Mouse (Mus musculus) hindbrain, embryonic 13.5 days (tissue): ENCODE results near the gene Gdf1. TPM values are rescaled to one million over a fixed set of nuclear protein-coding genes. Genes with fewer than 3 reads are reported as not detected.

Source experiments
- ATAC-seq: fragments of 200-750 bp; cut with Nextera tagmentation; 2 replicates; pipeline ENCODE4 v1.8.0; 2017; ENCODE audit warnings: moderate TSS enrichment; ENCODE audit not compliant: low FRiP score
- H3K27ac ChIP-seq: fragments of 300-500 bp; sonication (generic); 2 replicates; pipeline ENCODE4 v1.5.1; 2015; ENCODE audit warnings: inconsistent platforms, mild to moderate bottlenecking, moderate library complexity
- H3K27me3 ChIP-seq: fragments of 300-500 bp; sonication (generic); 2 replicates; pipeline ENCODE4 v1.6.1; 2015; ENCODE audit warnings: mild to moderate bottlenecking, inconsistent platforms
- H3K36me3 ChIP-seq: fragments of 300-500 bp; sonication (generic); 2 replicates; pipeline ENCODE4 v1.6.1; 2015; ENCODE audit warnings: mild to moderate bottlenecking, inconsistent platforms
- H3K4me1 ChIP-seq: fragments of 300-500 bp; sonication (generic); replicated peaks from 2 replicates; pipeline ENCODE4 v1.6.1; 2015; ENCODE audit warnings: inconsistent platforms
- H3K4me2 ChIP-seq: fragments of 300-500 bp; sonication (generic); 2 replicates; pipeline ENCODE4 v1.6.1; 2015; ENCODE audit warnings: inconsistent platforms, mild to moderate bottlenecking, moderate library complexity
- H3K4me3 ChIP-seq: fragments of 300-500 bp; sonication (generic); 2 replicates; pipeline ENCODE4 v1.5.1; 2015; ENCODE audit warnings: mild to moderate bottlenecking, inconsistent platforms
- H3K9ac ChIP-seq: fragments of 300-500 bp; sonication (generic); 2 replicates; pipeline ENCODE4 v1.6.1; 2015; ENCODE audit warnings: mild to moderate bottlenecking, inconsistent platforms
- H3K9me3 ChIP-seq: fragments of 300-500 bp; sonication (generic); 2 replicates; pipeline ENCODE4 v1.6.1; 2016; ENCODE audit warnings: inconsistent platforms
- WGBS: fragments of 180-500 bp; shearing (Covaris S2); methylation state at CpG from one replicate; pipeline ENCODE4 v1.1.7; 2015; 5-methylcytosine and 5-hydroxymethylcytosine counted together
- polyA plus RNA-seq: library from polyadenylated mRNA; unstranded; fragments of >200 nt; fragmentation: Nextera tagmentation; extraction: Ambion mirVana; gene quantifications from 2 replicates; pipeline ENCODE4 v1.2.1, GENCODE M21; 2015

The Gdf1 gene
- polyA plus RNA-seq, 1 experiment from 2014 or later: 2.6 TPM

GRCm38 (mm10) chr8:70309311-70309710 is 20.3 kb upstream of the Gdf1 start:
- H3K27ac ChIP-seq: no peak overlapping the region
- WGBS: 33% methylated on average over 2 of the region's 2 CpGs
- peaks cover 9% of the 10 kb centered on the region for H3K4me1 ChIP-seq
- no peaks in the 10 kb centered on the region for H3K9me3 ChIP-seq
- H3K4me3 ChIP-seq: no peak overlapping the region
- H3K36me3 ChIP-seq: peaks cover 88% of the 10 kb centered on the region
- ATAC-seq: no peak
- no peak overlapping the region for H3K9ac ChIP-seq
- no peaks in the 10 kb centered on the region for H3K27me3 ChIP-seq
- H3K4me2 ChIP-seq: no peak overlapping the region

DNA sequence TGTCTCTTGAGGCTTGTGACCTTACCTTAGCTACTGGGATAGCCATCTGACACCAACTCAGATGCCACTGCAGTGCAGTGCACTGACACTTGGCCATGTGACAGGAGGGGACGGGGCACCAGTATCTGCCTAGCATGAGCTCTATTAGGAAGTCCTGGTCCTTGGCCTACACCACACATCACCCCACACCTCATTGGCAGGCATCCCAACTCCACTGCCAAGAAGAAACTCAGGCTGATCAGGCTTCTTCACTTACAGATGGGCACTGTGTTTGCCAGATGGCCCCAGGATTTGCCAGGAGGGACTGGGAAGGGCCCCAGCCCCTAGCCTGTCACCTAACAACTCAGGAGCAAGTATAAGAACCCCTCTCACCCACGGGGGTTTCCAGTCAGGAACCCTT is 16.2 kb upstream of the Gdf1 start:
- Histone ChIP-seq H3K27ac (no peak overlapping the region), H3K36me3 (peaks cover 52% of the 10 kb centered on the region), H3K4me1 (peaks cover 36% of the 10 kb centered on the region), H3K9me3 (no peaks in the 10 kb centered on the region), H3K27me3 (no peaks in the 10 kb centered on the region), H3K9ac (no peak overlapping the region), H3K4me3 (no peak overlapping the region), H3K4me2 (no peak overlapping the region)
- WGBS: 95% methylated on average over 2 of the region's 2 CpGs
- no peak for ATAC-seq

DNA sequence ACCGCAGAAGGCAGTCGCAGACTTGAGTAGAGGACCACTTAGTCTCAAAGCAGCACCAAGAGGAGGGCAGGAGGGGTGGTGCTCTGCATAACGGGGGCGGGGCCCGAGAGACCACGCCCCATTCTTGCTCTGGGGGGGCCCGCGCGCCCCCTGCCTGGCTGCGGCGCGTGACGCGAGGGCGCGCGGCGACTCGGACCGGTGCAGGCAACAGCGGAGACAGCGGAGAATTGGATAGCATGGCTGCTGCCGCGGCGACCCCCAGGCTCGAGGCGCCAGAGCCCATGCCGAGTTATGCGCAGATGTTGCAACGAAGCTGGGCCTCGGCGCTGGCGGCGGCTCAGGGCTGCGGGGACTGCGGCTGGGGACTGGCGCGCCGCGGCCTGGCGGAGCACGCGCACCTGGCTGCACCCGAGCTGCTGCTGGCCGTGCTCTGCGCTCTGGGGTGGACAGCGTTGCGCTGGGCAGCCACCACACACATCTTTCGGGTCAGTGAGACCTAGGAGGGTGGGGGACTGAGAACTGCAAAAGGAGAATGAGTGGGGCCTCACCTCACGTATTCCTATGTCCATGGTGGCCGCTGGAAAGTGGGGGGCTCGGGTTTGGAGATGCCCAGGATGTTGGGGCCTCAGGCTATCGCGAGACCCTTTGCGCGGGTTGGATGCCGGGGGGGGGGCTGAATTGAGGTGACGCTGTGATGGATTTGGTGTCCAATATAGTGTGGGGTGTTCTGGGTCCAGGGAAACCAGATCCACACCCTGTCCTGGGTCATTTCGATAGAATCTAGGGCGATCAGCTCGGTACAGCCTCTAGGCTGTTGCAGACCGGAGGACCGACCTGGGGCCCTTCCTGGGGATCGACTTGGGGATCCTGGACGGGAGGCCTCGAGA is 13.8 kb upstream of the Gdf1 start, which contains the start of gene Cers1:
Gene Cers1 (plus strand): TSS at position 152 of the 887 bp plus-strand sequence.
- Histone ChIP-seq H3K27me3 (no peaks in the 10 kb centered on the region), H3K4me1 (peaks cover 39% of the 10 kb centered on the region), H3K9ac (peak within 1 kb of the TSS; percentile 89), H3K4me3 (peak within 1 kb of the TSS; percentile 67), H3K27ac (peak within 1 kb of the TSS; percentile 95), H3K36me3 (peaks cover 53% of the 10 kb centered on the region), H3K9me3 (no peaks in the 10 kb centered on the region), H3K4me2 (peak within 1 kb of the TSS; percentile 88)
- peak; percentile 58 for ATAC-seq
- WGBS: 1% methylated on average over 46 of the region's 66 CpGs

DNA sequence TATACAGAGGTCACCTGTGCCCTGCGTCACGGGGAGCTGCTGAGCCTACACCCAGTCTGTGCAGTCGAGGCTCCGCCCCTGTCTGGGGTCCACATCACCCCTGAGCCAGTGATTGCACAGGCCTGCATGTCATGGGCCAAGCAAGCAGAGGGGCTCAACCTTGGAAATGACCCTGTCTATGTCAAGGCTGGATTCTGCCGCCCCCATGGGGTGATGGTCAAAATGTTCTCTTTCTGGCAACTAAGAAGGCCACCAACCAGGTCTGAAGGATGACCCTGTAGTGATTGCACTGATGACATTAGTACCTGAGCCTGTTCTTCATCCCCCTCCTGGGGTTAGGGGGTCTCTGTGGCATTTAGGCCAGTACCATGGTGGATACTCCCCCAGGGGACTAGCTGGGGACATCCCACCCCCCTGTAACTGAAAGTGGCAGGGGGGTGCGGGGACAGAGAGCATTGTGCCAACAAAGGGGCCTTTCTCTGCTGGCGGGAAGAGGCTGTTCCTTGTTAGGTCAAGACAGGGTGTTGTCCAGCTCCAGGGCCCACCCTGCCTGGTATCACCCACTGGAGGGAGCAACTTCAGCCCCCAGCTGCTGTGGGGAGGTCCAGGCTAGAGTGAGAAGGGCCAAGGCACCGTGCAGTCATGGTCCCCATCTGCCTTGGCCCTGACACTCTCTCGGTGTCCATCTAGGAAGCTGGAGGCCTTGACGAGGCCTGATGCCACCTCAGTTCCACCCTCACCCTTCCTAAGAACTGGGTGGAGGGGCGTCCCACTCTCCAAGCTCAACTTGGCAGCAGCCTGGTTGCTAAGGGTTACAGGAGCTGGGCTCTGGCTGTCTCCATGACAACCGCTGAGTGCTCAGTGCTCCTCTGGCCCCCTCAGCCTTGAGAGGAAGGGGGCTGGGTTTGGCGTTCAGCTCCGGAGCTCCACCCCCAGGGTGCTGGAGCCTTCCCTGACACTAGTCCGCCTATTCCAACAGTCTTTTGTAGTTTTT is 12.8 kb upstream of the Gdf1 start:
- H3K4me2 ChIP-seq: peak overlapping the region; percentile 88
- peak overlapping the region; percentile 89 for H3K9ac ChIP-seq
- no peaks in the 10 kb centered on the region for H3K9me3 ChIP-seq
- peaks cover 39% of the 10 kb centered on the region for H3K4me1 ChIP-seq
- H3K27me3 ChIP-seq: no peaks in the 10 kb centered on the region
- peak overlapping the region; percentile 67 for H3K4me3 ChIP-seq
- peak; percentile 85 for ATAC-seq
- H3K27ac ChIP-seq: peak overlapping the region; percentile 95
- WGBS: 9% methylated on average over 15 of the region's 15 CpGs
- H3K36me3 ChIP-seq: peaks cover 53% of the 10 kb centered on the region

- peak overlapping the region; percentile 67; the same call in 1 of the 2 replicates for H3K4me3 ChIP-seq
- no peak for ATAC-seq
- WGBS: 82% methylated on average over 5 of the region's 5 CpGs
Observed at GRCm38 (mm10) chr8:70317872-70318271, 11.7 kb upstream of the Gdf1 start.

GRCm38 (mm10) chr8:70323716-70324115 is 5.9 kb upstream of the Gdf1 start:
- Histone ChIP-seq H3K27ac (no peak overlapping the region), H3K4me3 (no peak overlapping the region), H3K27me3 (no peaks in the 10 kb centered on the region), H3K36me3 (peaks cover 92% of the 10 kb centered on the region), H3K4me2 (no peak overlapping the region), H3K9me3 (no peaks in the 10 kb centered on the region), H3K9ac (no peak overlapping the region), H3K4me1 (0 out of 2 replicates have a peak, but pooled peaks cover 3% of the 10 kb centered on the region)
- no peak for ATAC-seq
- 96% methylated on average over 3 of the region's 3 CpGs for WGBS

More at GRCm38 (mm10) chr8:70317872-70318271, 11.7 kb upstream of the Gdf1 start:
- peak overlapping the region; percentile 89 for H3K9ac ChIP-seq
- peak overlapping the region; percentile 88 for H3K4me2 ChIP-seq
- H3K27ac ChIP-seq: peak overlapping the region; percentile 95
- no peaks in the 10 kb centered on the region for H3K9me3 ChIP-seq
- peaks cover 53% of the 10 kb centered on the region for H3K36me3 ChIP-seq
- peaks cover 39% of the 10 kb centered on the region for H3K4me1 ChIP-seq
- no peaks in the 10 kb centered on the region for H3K27me3 ChIP-seq

GRCm38 (mm10) chr8:70327512-70327911 is 2.1 kb upstream of the Gdf1 start:
- peaks cover 15% of the 10 kb centered on the region; the same call in 1 of the 2 replicates for H3K27me3 ChIP-seq
- peaks cover 32% of the 10 kb centered on the region for H3K4me1 ChIP-seq
- H3K27ac ChIP-seq: no peak overlapping the region
- peaks cover 88% of the 10 kb centered on the region for H3K36me3 ChIP-seq
- H3K9ac ChIP-seq: no peak overlapping the region
- H3K9me3 ChIP-seq: no peaks in the 10 kb centered on the region
- ATAC-seq: no peak
- WGBS: 96% methylated on average over 6 of the region's 6 CpGs
- no peak overlapping the region for H3K4me2 ChIP-seq
- H3K4me3 ChIP-seq: no peak overlapping the region

- Histone ChIP-seq H3K4me3 (0 out of 2 replicates have a peak overlapping the region, but pooled peaks have one; percentile 0), H3K9ac (peak overlapping the region; percentile 56), H3K9me3 (no peaks in the 10 kb centered on the region), H3K27ac (no peak overlapping the region), H3K36me3 (peaks cover 88% of the 10 kb centered on the region), H3K27me3 (peaks cover 15% of the 10 kb centered on the region; the same call in 1 of the 2 replicates), H3K4me2 (peak overlapping the region; percentile 29; the same call in 1 of the 2 replicates), H3K4me1 (peaks cover 32% of the 10 kb centered on the region)
- peak; percentile 41 for ATAC-seq
- 7% methylated on average over 45 of the region's 45 CpGs for WGBS
Observed at GRCm38 (mm10) chr8:70329835-70330740, 471 bp downstream of the Gdf1 start.

DNA sequence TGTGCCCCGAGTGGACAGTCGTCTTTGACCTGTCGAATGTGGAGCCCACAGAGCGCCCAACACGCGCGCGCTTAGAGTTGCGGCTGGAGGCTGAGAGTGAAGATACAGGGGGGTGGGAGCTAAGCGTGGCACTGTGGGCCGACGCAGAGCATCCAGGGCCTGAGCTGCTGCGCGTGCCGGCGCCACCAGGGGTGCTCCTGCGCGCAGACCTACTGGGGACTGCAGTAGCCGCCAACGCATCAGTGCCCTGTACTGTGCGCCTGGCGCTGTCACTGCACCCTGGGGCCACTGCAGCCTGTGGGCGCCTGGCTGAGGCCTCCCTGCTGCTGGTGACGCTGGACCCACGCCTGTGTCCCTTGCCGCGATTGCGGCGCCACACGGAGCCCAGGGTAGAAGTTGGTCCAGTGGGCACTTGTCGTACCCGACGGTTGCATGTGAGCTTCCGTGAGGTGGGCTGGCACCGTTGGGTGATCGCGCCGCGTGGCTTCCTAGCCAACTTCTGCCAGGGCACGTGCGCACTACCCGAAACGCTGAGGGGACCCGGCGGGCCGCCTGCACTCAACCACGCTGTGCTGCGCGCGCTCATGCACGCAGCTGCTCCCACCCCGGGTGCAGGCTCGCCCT is 1.2 kb downstream of the Gdf1 start:
- Histone ChIP-seq H3K36me3 (peaks cover 90% of the 10 kb centered on the region), H3K4me1 (peaks cover 32% of the 10 kb centered on the region), H3K9me3 (no peaks in the 10 kb centered on the region), H3K27me3 (peaks cover 15% of the 10 kb centered on the region; the same call in 1 of the 2 replicates), H3K27ac (no peak overlapping the region), H3K9ac (peak overlapping the region; percentile 56), H3K4me3 (0 out of 2 replicates have a peak overlapping the region, but pooled peaks have one; percentile 9), H3K4me2 (peak overlapping the region; percentile 29; the same call in 1 of the 2 replicates)
- ATAC-seq: peak; percentile 74
- WGBS: 21% methylated on average over 53 of the region's 53 CpGs

DNA sequence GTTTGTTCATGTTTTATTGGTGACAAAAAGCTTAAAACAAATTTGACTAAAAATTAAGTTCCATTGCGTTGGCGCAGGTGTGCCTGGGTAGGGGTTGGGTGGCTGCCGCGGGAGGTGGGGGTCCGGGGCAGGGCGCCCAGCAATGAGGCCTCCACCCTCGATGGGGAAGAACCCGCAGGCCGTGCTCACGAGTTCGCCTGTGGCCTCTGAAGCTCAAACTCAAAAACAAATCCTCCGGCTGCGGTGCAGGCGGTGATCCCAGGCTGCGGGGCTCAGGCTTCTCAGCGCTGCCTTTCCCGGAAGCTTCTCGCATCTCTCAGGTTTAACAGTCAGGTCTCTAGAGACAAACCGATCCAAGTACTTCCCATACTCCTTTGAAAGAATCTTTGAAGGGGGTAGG is 1.9 kb downstream of the Gdf1 start:
- H3K36me3 ChIP-seq: peaks cover 92% of the 10 kb centered on the region
- 0 out of 2 replicates have a peak overlapping the region, but pooled peaks have one; percentile 29 for H3K4me2 ChIP-seq
- no peak for ATAC-seq
- peaks cover 15% of the 10 kb centered on the region; the same call in 1 of the 2 replicates for H3K27me3 ChIP-seq
- H3K4me3 ChIP-seq: no peak overlapping the region
- peaks cover 32% of the 10 kb centered on the region for H3K4me1 ChIP-seq
- no peak overlapping the region for H3K27ac ChIP-seq
- H3K9ac ChIP-seq: 0 out of 2 replicates have a peak overlapping the region, but pooled peaks have one; percentile 36
- 71% methylated on average over 19 of the region's 19 CpGs for WGBS
- H3K9me3 ChIP-seq: no peaks in the 10 kb centered on the region
